Mouse (Mus musculus): ENCODE measurements around the gene Xylt1. TPM values are rescaled to one million over a fixed set of nuclear protein-coding genes. Genes with fewer than 3 reads are reported as not detected.

Gene Xylt1
- polyA plus RNA-seq, 1 experiment from 2014 or later: 1.1 TPM

GRCm38 (mm10) chr7:117587234-117587929 is 206.6 kb downstream of the Xylt1 start:
- H3K36me3 ChIP-seq: no peaks in the 10 kb centered on the region
- H3K9me3 ChIP-seq: no peaks in the 10 kb centered on the region
- H3K4me2 ChIP-seq: no peak overlapping the region
- no peak overlapping the region for H3K4me3 ChIP-seq (replicated peaks)
- 78% methylated on average over 6 of the region's 6 CpGs for WGBS
- ATAC-seq (ENCODE audit: insufficient read depth, low FRiP score, low read depth): no peak
- H3K4me1 ChIP-seq: no peaks in the 10 kb centered on the region
- H3K9ac ChIP-seq: no peak overlapping the region
- H3K27me3 ChIP-seq (replicated peaks): no peaks in the 10 kb centered on the region
- no peak overlapping the region for H3K27ac ChIP-seq

GRCm38 (mm10) chr7:117588426-117588825 is 207.6 kb downstream of the Xylt1 start:
- WGBS: 44% methylated on average over 1 of the region's 1 CpGs
- H3K27me3 ChIP-seq (replicated peaks): no peaks in the 10 kb centered on the region
- no peaks in the 10 kb centered on the region for H3K4me1 ChIP-seq
- H3K9me3 ChIP-seq: no peaks in the 10 kb centered on the region
- no peak overlapping the region for H3K4me2 ChIP-seq
- H3K9ac ChIP-seq: no peak overlapping the region
- H3K27ac ChIP-seq: no peak overlapping the region
- no peak overlapping the region for H3K4me3 ChIP-seq (replicated peaks)
- no peak for ATAC-seq (ENCODE audit: insufficient read depth, low FRiP score, low read depth)
- H3K36me3 ChIP-seq: no peaks in the 10 kb centered on the region

GRCm38 (mm10) chr7:117589359-117589758 is 208.6 kb downstream of the Xylt1 start:
- H3K4me3 ChIP-seq (replicated peaks): no peak overlapping the region
- no peak overlapping the region for H3K27ac ChIP-seq
- H3K4me2 ChIP-seq: no peak overlapping the region
- no peak overlapping the region for H3K9ac ChIP-seq
- H3K4me1 ChIP-seq: no peaks in the 10 kb centered on the region
- H3K36me3 ChIP-seq: no peaks in the 10 kb centered on the region
- no peaks in the 10 kb centered on the region for H3K9me3 ChIP-seq
- 68% methylated on average over 2 of the region's 2 CpGs for WGBS
- ATAC-seq (ENCODE audit: insufficient read depth, low FRiP score, low read depth): no peak
- H3K27me3 ChIP-seq (replicated peaks): no peaks in the 10 kb centered on the region

- H3K27ac ChIP-seq: no peak overlapping the region
- no peaks in the 10 kb centered on the region for H3K9me3 ChIP-seq
- 54% methylated on average over 4 of the region's 4 CpGs for WGBS
- no peak for ATAC-seq (ENCODE audit: insufficient read depth, low FRiP score, low read depth)
- H3K4me2 ChIP-seq: no peak overlapping the region
- H3K36me3 ChIP-seq: no peaks in the 10 kb centered on the region
- no peak overlapping the region for H3K4me3 ChIP-seq (replicated peaks)
- no peaks in the 10 kb centered on the region for H3K27me3 ChIP-seq (replicated peaks)
- H3K9ac ChIP-seq: no peak overlapping the region
- H3K4me1 ChIP-seq: no peaks in the 10 kb centered on the region
Observed at GRCm38 (mm10) chr7:117589820-117590219, 209.0 kb downstream of the Xylt1 start.

DNA sequence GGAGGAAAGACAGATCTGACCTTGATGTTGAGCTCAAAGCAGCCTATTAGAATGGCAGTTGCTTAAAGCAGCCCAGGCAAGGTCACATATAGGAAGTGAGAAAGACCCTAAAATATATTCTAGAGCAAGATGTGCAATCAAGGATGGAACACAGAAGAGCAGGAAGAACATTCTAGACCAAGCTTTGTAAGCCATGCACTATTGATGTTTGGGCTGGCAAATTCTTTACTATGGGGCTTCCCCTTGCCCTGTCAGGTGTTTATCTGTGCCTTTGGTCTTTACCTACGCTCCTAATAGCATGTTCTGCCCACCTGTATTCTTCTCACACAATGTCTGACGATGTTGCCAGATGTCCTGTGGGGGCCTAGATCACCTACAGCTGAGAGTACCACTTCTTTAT is 213.4 kb downstream of the Xylt1 start:
- Histone ChIP-seq H3K27me3 (replicated peaks) (no peaks in the 10 kb centered on the region), H3K36me3 (no peaks in the 10 kb centered on the region), H3K9me3 (no peaks in the 10 kb centered on the region), H3K4me2 (no peak overlapping the region), H3K27ac (no peak overlapping the region), H3K9ac (no peak overlapping the region), H3K4me1 (no peaks in the 10 kb centered on the region), H3K4me3 (replicated peaks) (no peak overlapping the region)
- ATAC-seq (ENCODE audit: insufficient read depth, low FRiP score, low read depth): no peak
- WGBS: 86% methylated on average over 2 of the region's 2 CpGs

DNA sequence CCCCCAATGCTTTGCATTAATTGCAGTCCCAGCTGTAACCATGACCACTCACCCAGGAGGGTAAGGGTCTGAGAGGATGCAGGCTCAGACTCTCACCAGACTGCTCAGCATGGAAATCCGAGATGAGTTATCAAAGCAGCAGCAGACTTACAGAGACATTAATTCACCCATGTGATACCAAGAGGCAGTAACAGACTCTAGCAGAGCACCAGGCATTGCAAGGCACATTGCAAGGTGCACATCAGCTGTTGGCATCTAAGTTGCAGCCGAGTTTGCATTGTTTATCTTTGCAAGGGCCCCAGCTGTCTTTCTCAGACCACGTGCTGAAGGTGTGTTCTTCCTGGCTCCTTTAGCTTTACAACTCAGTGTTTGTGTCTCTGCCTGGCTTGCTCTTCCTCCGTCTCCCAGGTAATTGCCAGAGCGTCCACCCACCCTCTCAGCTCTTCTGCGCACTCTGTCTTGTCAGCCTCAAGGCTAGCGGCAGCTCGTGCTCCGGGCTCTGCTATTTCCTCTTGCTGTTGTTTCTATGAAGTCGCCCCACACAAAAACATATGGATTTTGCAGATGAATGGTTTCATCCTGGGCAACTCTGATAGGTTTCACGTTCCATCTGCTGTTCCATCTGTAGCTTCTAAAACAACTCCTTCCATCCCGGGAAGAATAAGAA is 214.4 kb downstream of the Xylt1 start:
- H3K4me3 ChIP-seq (replicated peaks): no peak overlapping the region
- H3K4me2 ChIP-seq: no peak overlapping the region
- H3K9ac ChIP-seq: no peak overlapping the region
- H3K4me1 ChIP-seq: no peaks in the 10 kb centered on the region
- no peaks in the 10 kb centered on the region for H3K9me3 ChIP-seq
- no peak overlapping the region for H3K27ac ChIP-seq
- H3K36me3 ChIP-seq: no peaks in the 10 kb centered on the region
- no peak for ATAC-seq (ENCODE audit: insufficient read depth, low FRiP score, low read depth)
- no peaks in the 10 kb centered on the region for H3K27me3 ChIP-seq (replicated peaks)
- WGBS: 55% methylated on average over 12 of the region's 12 CpGs

DNA sequence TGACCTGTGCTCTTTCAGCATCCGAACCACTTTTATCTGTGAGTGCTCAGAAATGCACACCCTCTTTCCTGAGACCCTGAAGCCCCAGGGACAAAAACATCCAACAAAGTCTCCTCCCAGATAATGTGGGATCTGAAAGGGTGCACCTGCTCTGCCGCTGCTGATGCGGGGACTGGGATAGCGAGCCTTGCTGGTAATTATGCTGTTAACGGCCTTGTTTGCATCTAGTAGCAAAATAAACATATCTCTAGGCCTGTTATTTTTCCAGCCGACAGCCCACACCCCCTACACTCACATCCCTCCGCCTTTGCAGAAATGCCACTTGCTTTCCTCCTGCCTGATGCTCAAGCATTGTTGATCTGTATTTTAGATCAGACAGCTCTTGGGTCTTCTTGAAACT is 219.7 kb downstream of the Xylt1 start:
- Histone ChIP-seq H3K4me1 (no peaks in the 10 kb centered on the region), H3K27ac (no peak overlapping the region), H3K4me2 (no peak overlapping the region), H3K27me3 (replicated peaks) (no peaks in the 10 kb centered on the region), H3K9me3 (no peaks in the 10 kb centered on the region), H3K36me3 (no peaks in the 10 kb centered on the region), H3K4me3 (replicated peaks) (no peak overlapping the region), H3K9ac (no peak overlapping the region)
- 25% methylated on average over 7 of the region's 7 CpGs for WGBS
- ATAC-seq (ENCODE audit: insufficient read depth, low FRiP score, low read depth): no peak

- no peak for ATAC-seq (ENCODE audit: insufficient read depth, low FRiP score, low read depth)
- Histone ChIP-seq H3K27me3 (replicated peaks) (no peaks in the 10 kb centered on the region), H3K36me3 (no peaks in the 10 kb centered on the region), H3K4me1 (no peaks in the 10 kb centered on the region), H3K4me2 (no peak overlapping the region), H3K4me3 (replicated peaks) (no peak overlapping the region), H3K9me3 (no peaks in the 10 kb centered on the region), H3K9ac (no peak overlapping the region), H3K27ac (no peak overlapping the region)
- 75% methylated on average over 6 of the region's 6 CpGs for WGBS
Observed at GRCm38 (mm10) chr7:117610439-117610838, 229.7 kb downstream of the Xylt1 start.

- Histone ChIP-seq H3K4me2 (no peak overlapping the region), H3K4me1 (no peaks in the 10 kb centered on the region), H3K9me3 (no peaks in the 10 kb centered on the region), H3K36me3 (no peaks in the 10 kb centered on the region), H3K27ac (peak overlapping the region; percentile 61), H3K27me3 (replicated peaks) (no peaks in the 10 kb centered on the region), H3K9ac (no peak overlapping the region), H3K4me3 (replicated peaks) (no peak overlapping the region)
- WGBS: 55% methylated on average over 11 of the region's 11 CpGs
- ATAC-seq (ENCODE audit: insufficient read depth, low FRiP score, low read depth): peak; percentile 85
Observed at GRCm38 (mm10) chr7:117612788-117613473, 232.2 kb downstream of the Xylt1 start.

DNA sequence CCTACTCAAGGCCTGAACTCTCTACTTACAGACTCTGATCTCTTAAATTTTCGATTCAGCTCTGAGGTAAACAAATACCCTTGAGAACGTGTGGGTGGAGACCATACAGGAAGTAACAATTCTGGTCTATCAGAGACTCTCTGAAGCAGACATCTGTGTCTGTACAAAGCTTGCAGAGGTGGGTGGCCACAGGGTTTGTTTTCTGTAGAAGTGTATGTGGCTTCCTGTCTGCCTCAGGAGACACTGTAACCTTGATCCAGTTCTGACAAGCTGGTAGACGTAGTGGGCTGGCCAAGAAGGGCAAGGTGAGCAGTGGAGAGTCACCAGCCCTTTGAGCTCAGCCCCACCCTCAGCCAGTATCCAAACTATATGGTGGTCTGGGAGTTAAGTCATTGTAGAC is 233.0 kb downstream of the Xylt1 start:
- Histone ChIP-seq H3K36me3 (no peaks in the 10 kb centered on the region), H3K27me3 (replicated peaks) (no peaks in the 10 kb centered on the region), H3K4me1 (no peaks in the 10 kb centered on the region), H3K4me2 (no peak overlapping the region), H3K4me3 (replicated peaks) (no peak overlapping the region), H3K9me3 (no peaks in the 10 kb centered on the region), H3K27ac (no peak overlapping the region), H3K9ac (no peak overlapping the region)
- ATAC-seq (ENCODE audit: insufficient read depth, low FRiP score, low read depth): no peak
- 22% methylated on average over 3 of the region's 3 CpGs for WGBS

DNA sequence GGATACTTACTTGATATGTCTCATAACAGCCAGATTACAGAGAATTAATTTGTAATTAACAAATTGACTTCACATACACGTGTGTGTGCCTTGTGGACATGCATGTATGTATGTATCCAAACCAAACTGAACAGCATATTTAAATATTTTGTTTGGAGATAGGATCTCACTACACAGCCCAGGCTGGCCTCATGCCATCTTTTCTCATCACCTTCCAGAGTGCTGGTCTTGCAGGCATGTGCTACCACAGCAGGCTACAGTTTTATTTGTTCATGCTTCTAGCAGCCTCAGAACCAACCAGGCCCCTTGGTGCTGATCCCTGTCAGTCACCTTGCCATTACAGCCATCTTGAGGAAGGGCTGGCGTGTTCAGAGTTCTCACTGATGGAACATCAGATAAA is 233.6 kb downstream of the Xylt1 start:
- Histone ChIP-seq H3K27ac (no peak overlapping the region), H3K9me3 (no peaks in the 10 kb centered on the region), H3K4me1 (no peaks in the 10 kb centered on the region), H3K9ac (no peak overlapping the region), H3K27me3 (replicated peaks) (no peaks in the 10 kb centered on the region), H3K4me3 (replicated peaks) (no peak overlapping the region), H3K36me3 (no peaks in the 10 kb centered on the region), H3K4me2 (no peak overlapping the region)
- WGBS: 80% methylated on average over 2 of the region's 2 CpGs
- no peak for ATAC-seq (ENCODE audit: insufficient read depth, low FRiP score, low read depth)

GRCm38 (mm10) chr7:117614851-117615250 is 234.1 kb downstream of the Xylt1 start:
- ATAC-seq (ENCODE audit: insufficient read depth, low FRiP score, low read depth): no peak
- Histone ChIP-seq H3K36me3 (no peaks in the 10 kb centered on the region), H3K4me3 (replicated peaks) (no peak overlapping the region), H3K4me1 (no peaks in the 10 kb centered on the region), H3K27me3 (replicated peaks) (no peaks in the 10 kb centered on the region), H3K9me3 (no peaks in the 10 kb centered on the region), H3K27ac (no peak overlapping the region), H3K9ac (no peak overlapping the region), H3K4me2 (no peak overlapping the region)
- WGBS: 84% methylated on average over 5 of the region's 5 CpGs
